Mouse (Mus musculus): Measurements from ENCODE around the gene Sugct. TPM values are rescaled to one million over a fixed set of nuclear protein-coding genes. Genes with fewer than 3 reads are reported as not detected.

Gene Sugct
- polyA plus RNA-seq, 1 experiment from 2014 or later, result 2.5 TPM

GRCm38 (mm10) chr13:16996464-16996863 is 698.9 kb downstream of the Sugct start:
- no peaks in the 10 kb centered on the region for H3K36me3 ChIP-seq (ENCODE audit: control insufficient read depth, insufficient read depth, low read length)
- H3K4me1 ChIP-seq (ENCODE audit: control insufficient read depth, insufficient read depth, low read length), result no peaks in the 10 kb centered on the region
- H3K9me3 ChIP-seq (replicated peaks; ENCODE audit: control insufficient read depth, low read length, poor library complexity, severe bottlenecking), result no peaks in the 10 kb centered on the region
- no peak for ATAC-seq
- 83% methylated on average over 2 of the region's 2 CpGs for WGBS
- H3K4me3 ChIP-seq (ENCODE audit: low read depth, low read length), result no peak overlapping the region
- H3K4me2 ChIP-seq (ENCODE audit: low read length), result no peak overlapping the region
- no peak overlapping the region for H3K27ac ChIP-seq (ENCODE audit: low read length)
- no peak overlapping the region for H3K9ac ChIP-seq (ENCODE audit: low read depth, low read length)
- no peaks in the 10 kb centered on the region for H3K27me3 ChIP-seq (ENCODE audit: control insufficient read depth, insufficient read depth, low read depth, low read length)

GRCm38 (mm10) chr13:16995321-16995720 is 700.0 kb downstream of the Sugct start:
- 86% methylated on average over 3 of the region's 3 CpGs for WGBS
- Histone ChIP-seq H3K4me3 (ENCODE audit: low read depth, low read length) (no peak overlapping the region), H3K36me3 (ENCODE audit: control insufficient read depth, insufficient read depth, low read length) (no peaks in the 10 kb centered on the region), H3K4me1 (ENCODE audit: control insufficient read depth, insufficient read depth, low read length) (no peaks in the 10 kb centered on the region), H3K9ac (ENCODE audit: low read depth, low read length) (no peak overlapping the region), H3K27me3 (ENCODE audit: control insufficient read depth, insufficient read depth, low read depth, low read length) (no peaks in the 10 kb centered on the region), H3K4me2 (ENCODE audit: low read length) (no peak overlapping the region), H3K27ac (ENCODE audit: low read length) (no peak overlapping the region), H3K9me3 (replicated peaks; ENCODE audit: control insufficient read depth, low read length, poor library complexity, severe bottlenecking) (no peaks in the 10 kb centered on the region)
- no peak for ATAC-seq

- Histone ChIP-seq H3K27me3 (ENCODE audit: control insufficient read depth, insufficient read depth, low read depth, low read length) (no peaks in the 10 kb centered on the region), H3K4me2 (ENCODE audit: low read length) (no peak overlapping the region), H3K4me3 (ENCODE audit: low read depth, low read length) (no peak overlapping the region), H3K9me3 (replicated peaks; ENCODE audit: control insufficient read depth, low read length, poor library complexity, severe bottlenecking) (no peaks in the 10 kb centered on the region), H3K36me3 (ENCODE audit: control insufficient read depth, insufficient read depth, low read length) (no peaks in the 10 kb centered on the region), H3K27ac (ENCODE audit: low read length) (no peak overlapping the region), H3K4me1 (ENCODE audit: control insufficient read depth, insufficient read depth, low read length) (no peaks in the 10 kb centered on the region), H3K9ac (ENCODE audit: low read depth, low read length) (no peak overlapping the region)
- WGBS, result 76% methylated on average over 6 of the region's 6 CpGs
- ATAC-seq, result no peak
Observed at GRCm38 (mm10) chr13:16977743-16978142, 717.6 kb downstream of the Sugct start.

- Histone ChIP-seq H3K4me3 (ENCODE audit: low read depth, low read length) (no peak overlapping the region), H3K4me2 (ENCODE audit: low read length) (no peak overlapping the region), H3K9ac (ENCODE audit: low read depth, low read length) (no peak overlapping the region), H3K36me3 (ENCODE audit: control insufficient read depth, insufficient read depth, low read length) (no peaks in the 10 kb centered on the region), H3K9me3 (replicated peaks; ENCODE audit: control insufficient read depth, low read length, poor library complexity, severe bottlenecking) (no peaks in the 10 kb centered on the region), H3K27me3 (ENCODE audit: control insufficient read depth, insufficient read depth, low read depth, low read length) (no peaks in the 10 kb centered on the region), H3K27ac (ENCODE audit: low read length) (no peak overlapping the region), H3K4me1 (ENCODE audit: control insufficient read depth, insufficient read depth, low read length) (no peaks in the 10 kb centered on the region)
- ATAC-seq, result no peak
- WGBS, result 89% methylated on average over 2 of the region's 2 CpGs
Observed at GRCm38 (mm10) chr13:16971277-16971676, 724.1 kb downstream of the Sugct start.

DNA sequence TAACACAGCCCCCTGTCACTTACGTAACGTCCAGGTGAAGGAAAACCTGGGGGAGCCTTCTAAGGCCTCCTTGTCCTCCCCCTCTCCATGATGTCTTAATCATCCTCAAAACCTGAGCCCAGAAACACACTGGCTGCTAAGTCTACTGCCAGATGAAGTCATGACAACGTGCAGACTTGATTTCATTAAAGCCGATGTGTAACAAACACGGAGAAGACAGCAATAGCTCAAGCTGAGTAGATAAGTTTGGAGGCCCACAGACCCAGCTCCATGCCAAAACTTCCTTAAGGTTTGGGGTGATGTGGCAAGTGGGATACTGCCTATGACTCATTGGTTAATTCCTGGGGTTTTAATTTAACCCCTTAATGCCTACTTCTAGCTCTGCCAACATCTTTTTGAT is 726.4 kb downstream of the Sugct start:
- Histone ChIP-seq H3K27ac (ENCODE audit: low read length) (no peak overlapping the region), H3K9me3 (replicated peaks; ENCODE audit: control insufficient read depth, low read length, poor library complexity, severe bottlenecking) (no peaks in the 10 kb centered on the region), H3K9ac (ENCODE audit: low read depth, low read length) (no peak overlapping the region), H3K36me3 (ENCODE audit: control insufficient read depth, insufficient read depth, low read length) (no peaks in the 10 kb centered on the region), H3K4me2 (ENCODE audit: low read length) (no peak overlapping the region), H3K4me3 (ENCODE audit: low read depth, low read length) (no peak overlapping the region), H3K4me1 (ENCODE audit: control insufficient read depth, insufficient read depth, low read length) (no peaks in the 10 kb centered on the region), H3K27me3 (ENCODE audit: control insufficient read depth, insufficient read depth, low read depth, low read length) (no peaks in the 10 kb centered on the region)
- WGBS, result 86% methylated on average over 5 of the region's 5 CpGs
- no peak for ATAC-seq

DNA sequence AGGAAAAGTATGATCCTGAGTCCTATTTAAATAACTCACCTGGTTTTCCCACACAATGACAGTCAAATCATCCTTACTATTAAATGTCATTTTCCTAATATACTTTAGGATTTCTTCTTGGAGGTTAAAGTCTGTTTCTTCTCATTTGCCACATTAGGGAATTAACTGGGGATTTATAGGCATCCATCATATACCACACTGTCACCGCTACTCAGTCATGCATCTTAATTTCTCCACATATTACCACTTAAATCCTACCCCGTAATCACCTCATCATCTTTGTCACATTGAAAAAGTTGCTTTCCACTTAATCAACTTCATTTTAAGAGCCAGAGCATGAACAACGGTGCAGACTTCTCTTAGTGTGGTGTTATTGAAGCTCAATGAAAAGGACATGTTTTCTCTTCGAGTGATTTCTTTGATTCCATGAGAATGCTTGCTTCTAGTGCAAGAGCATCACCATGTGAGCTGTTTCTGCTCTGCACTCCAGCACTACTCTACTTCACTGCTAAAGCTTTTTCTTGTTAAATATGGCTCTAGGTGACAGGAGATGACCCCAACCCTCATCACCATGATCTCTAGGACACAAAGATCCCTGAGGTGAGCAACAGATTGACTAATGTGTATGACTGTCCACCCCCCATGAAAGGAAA is 730.4 kb downstream of the Sugct start:
- ATAC-seq, result no peak
- 71% methylated on average over 4 of the region's 4 CpGs for WGBS

GRCm38 (mm10) chr13:16952045-16952444 is 743.3 kb downstream of the Sugct start:
- H3K9me3 ChIP-seq (replicated peaks; ENCODE audit: control insufficient read depth, low read length, poor library complexity, severe bottlenecking), result no peaks in the 10 kb centered on the region
- WGBS, result 84% methylated on average over 4 of the region's 4 CpGs
- no peak overlapping the region for H3K4me3 ChIP-seq (ENCODE audit: low read depth, low read length)
- H3K27ac ChIP-seq (ENCODE audit: low read length), result no peak overlapping the region
- H3K4me1 ChIP-seq (ENCODE audit: control insufficient read depth, insufficient read depth, low read length), result no peaks in the 10 kb centered on the region
- H3K27me3 ChIP-seq (ENCODE audit: control insufficient read depth, insufficient read depth, low read depth, low read length), result no peaks in the 10 kb centered on the region
- H3K36me3 ChIP-seq (ENCODE audit: control insufficient read depth, insufficient read depth, low read length), result no peaks in the 10 kb centered on the region
- no peak overlapping the region for H3K4me2 ChIP-seq (ENCODE audit: low read length)
- H3K9ac ChIP-seq (ENCODE audit: low read depth, low read length), result no peak overlapping the region
- ATAC-seq, result no peak

More for the DNA sequence above, 730.4 kb downstream of the Sugct start:
- Histone ChIP-seq H3K9ac (ENCODE audit: low read depth, low read length) (no peak overlapping the region), H3K27me3 (ENCODE audit: control insufficient read depth, insufficient read depth, low read depth, low read length) (no peaks in the 10 kb centered on the region), H3K27ac (ENCODE audit: low read length) (no peak overlapping the region), H3K36me3 (ENCODE audit: control insufficient read depth, insufficient read depth, low read length) (no peaks in the 10 kb centered on the region), H3K9me3 (replicated peaks; ENCODE audit: control insufficient read depth, low read length, poor library complexity, severe bottlenecking) (no peaks in the 10 kb centered on the region), H3K4me3 (ENCODE audit: low read depth, low read length) (no peak overlapping the region), H3K4me2 (ENCODE audit: low read length) (no peak overlapping the region), H3K4me1 (ENCODE audit: control insufficient read depth, insufficient read depth, low read length) (no peaks in the 10 kb centered on the region)

DNA sequence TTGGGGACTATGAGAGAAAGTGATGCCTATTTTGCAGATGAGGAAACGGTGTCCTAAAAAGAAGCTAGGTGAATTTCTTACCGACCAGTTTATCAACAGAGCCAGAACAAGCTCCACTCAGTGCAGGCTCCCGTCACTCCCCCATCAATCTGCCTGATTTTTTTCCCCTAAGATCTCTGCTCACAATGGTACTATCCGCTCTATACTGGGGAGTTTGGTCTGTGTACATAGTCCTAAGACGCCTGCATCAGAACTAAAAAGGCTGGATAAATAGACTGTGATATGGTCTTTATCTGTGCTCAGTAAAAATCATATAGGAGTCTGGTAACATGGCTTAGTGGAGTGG is 755.9 kb downstream of the Sugct start:
- Histone ChIP-seq H3K27me3 (ENCODE audit: control insufficient read depth, insufficient read depth, low read depth, low read length) (no peaks in the 10 kb centered on the region), H3K9ac (ENCODE audit: low read depth, low read length) (no peak overlapping the region), H3K27ac (ENCODE audit: low read length) (no peak overlapping the region), H3K4me3 (ENCODE audit: low read depth, low read length) (no peak overlapping the region), H3K36me3 (ENCODE audit: control insufficient read depth, insufficient read depth, low read length) (no peaks in the 10 kb centered on the region), H3K4me1 (ENCODE audit: control insufficient read depth, insufficient read depth, low read length) (no peaks in the 10 kb centered on the region), H3K4me2 (ENCODE audit: low read length) (no peak overlapping the region), H3K9me3 (replicated peaks; ENCODE audit: control insufficient read depth, low read length, poor library complexity, severe bottlenecking) (no peaks in the 10 kb centered on the region)
- 95% methylated on average over 5 of the region's 5 CpGs for WGBS
- no peak for ATAC-seq

DNA sequence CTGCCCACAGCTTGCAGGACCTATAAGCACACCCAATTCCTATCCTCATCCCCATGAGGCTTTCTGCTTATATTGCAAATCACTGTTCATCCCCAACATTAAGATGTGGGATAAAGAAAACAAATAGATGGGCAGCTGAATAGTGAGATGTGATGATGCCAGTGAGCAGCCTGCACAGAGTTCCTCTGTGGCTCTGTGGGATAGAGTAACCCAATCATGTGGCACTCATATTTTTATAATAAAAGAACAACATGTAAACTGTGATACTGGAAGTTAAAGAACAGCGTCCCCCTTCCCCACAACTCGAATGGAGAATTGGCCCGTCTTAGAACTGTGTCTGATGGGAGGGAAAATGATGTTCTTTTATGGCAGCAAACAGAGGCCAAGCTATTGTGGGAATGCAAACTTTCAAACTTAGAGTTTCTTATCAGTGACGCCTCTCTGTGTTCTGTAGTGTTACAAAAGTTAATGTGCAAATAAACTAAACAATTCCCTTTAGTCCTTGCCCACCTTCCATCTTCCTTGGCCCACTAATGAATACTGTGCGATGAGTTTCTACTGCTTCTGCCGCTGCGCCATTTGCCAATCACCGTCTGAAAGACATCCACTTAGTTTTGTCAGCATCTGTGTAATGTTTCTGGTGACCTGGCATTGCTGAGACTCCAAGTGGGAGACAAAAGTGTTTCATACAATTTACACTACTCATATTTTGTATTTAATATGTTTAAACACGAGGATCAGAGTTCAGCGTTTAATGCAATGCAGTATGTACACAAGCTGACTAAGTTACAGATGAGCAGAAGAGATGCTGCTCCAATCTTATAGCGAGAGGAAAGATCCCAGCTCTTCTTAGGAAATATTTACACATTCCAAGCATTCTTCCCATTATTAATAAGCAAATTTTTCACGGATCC is 756.5 kb downstream of the Sugct start:
- Histone ChIP-seq H3K27me3 (ENCODE audit: control insufficient read depth, insufficient read depth, low read depth, low read length) (no peaks in the 10 kb centered on the region), H3K36me3 (ENCODE audit: control insufficient read depth, insufficient read depth, low read length) (no peaks in the 10 kb centered on the region), H3K9ac (ENCODE audit: low read depth, low read length) (no peak overlapping the region), H3K4me2 (ENCODE audit: low read length) (no peak overlapping the region), H3K9me3 (replicated peaks; ENCODE audit: control insufficient read depth, low read length, poor library complexity, severe bottlenecking) (no peaks in the 10 kb centered on the region), H3K27ac (ENCODE audit: low read length) (no peak overlapping the region), H3K4me3 (ENCODE audit: low read depth, low read length) (no peak overlapping the region), H3K4me1 (ENCODE audit: control insufficient read depth, insufficient read depth, low read length) (no peaks in the 10 kb centered on the region)
- WGBS, result 91% methylated on average over 12 of the region's 12 CpGs
- ATAC-seq, result no peak

Measured in midbrain, embryonic 16.5 days (tissue).